Mouse (Mus musculus) spleen, embryonic (tissue): Measurements from ENCODE around the gene Capn15.

Source experiments
- CTCF ChIA-PET: fragments of 350-600 bp; sonication (Branson Sonifier 250); formaldehyde crosslinking; loops from one replicate; lab custom pipeline; 2022; lab: Charles Lee

The Capn15 gene

DNA sequence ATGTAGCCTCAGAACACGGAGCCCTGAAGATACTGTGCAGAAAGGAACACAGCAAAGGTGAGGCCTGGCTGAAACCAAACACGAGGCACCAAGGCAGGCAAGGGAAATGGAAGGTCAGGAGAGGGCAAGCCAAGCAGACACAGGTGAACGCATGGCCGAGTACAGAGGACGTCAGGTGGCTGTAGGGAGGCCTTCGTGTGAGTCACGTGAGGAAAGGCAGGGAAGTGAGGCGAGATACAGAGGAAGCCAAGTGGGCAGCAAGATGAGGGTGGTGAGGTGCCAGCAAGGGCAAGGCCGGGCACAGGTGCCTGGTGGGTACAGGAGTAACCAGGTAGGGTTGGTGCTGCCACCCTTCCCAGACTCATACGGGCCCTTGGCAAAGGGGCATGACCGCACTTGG lies 12.8 kb upstream of the Capn15 start:
- CTCF ChIA-PET = no interaction called here

DNA sequence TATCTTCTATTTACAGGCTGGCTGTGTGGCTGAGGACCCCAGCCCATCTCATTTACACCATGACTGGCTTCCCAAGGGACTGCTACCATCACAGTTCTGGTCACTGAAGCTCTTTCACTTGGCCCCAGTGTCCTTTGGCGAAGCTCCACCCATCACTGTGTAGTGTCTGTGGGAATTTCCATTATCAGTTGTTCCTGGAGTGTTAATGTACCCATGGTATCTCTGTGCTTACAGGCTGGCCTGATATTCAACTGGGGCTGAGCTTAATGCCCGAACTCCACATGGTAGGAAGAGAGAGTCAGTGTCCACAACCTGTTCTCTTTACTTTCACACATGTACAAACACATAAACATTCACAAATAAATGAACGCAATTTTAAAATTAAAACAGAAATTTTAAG lies 7.9 kb upstream of the Capn15 start:
- CTCF ChIA-PET = no interaction called here

DNA sequence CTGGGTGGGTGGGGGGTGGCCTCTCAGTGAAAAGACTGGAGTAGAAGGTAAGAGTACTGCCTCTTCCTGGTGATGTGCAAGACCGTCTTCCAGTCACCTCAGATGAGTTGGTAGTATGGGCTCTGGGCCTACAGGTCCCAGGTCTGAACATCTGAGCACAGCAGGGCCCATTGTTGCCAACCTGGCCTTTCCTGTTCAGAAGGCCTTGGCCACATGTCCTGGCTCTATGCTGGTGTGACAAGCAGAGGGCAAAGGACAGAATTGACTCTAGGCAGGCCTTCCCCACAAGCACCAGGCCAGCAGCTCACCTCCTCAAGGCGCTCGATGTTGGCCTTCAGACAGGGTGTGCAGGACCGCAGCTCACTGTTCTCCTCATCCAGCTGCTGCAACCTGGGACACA lies 6.7 kb upstream of the Capn15 start:
- CTCF ChIA-PET = no interaction called here

DNA sequence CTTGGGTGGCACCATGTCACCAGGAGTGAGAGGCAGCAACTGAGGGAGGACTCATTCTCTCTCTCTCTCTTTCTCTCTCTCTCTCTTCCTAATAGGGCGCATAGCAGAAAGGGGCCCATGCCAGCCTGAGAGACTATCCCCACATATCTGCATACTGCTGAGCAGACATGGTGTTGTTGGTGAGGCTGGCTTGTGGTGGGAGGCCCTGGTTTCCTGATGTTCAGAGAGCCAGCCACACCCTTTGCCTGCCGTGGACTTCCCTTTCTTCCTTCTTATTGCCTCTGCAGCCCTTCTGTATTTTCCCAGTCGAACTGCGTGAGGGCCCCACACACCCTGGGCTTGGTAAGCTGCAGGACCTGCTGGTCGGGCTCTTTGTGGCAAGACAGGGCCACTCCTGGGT lies 4.7 kb upstream of the Capn15 start:
- CTCF ChIA-PET = no interaction called here

DNA sequence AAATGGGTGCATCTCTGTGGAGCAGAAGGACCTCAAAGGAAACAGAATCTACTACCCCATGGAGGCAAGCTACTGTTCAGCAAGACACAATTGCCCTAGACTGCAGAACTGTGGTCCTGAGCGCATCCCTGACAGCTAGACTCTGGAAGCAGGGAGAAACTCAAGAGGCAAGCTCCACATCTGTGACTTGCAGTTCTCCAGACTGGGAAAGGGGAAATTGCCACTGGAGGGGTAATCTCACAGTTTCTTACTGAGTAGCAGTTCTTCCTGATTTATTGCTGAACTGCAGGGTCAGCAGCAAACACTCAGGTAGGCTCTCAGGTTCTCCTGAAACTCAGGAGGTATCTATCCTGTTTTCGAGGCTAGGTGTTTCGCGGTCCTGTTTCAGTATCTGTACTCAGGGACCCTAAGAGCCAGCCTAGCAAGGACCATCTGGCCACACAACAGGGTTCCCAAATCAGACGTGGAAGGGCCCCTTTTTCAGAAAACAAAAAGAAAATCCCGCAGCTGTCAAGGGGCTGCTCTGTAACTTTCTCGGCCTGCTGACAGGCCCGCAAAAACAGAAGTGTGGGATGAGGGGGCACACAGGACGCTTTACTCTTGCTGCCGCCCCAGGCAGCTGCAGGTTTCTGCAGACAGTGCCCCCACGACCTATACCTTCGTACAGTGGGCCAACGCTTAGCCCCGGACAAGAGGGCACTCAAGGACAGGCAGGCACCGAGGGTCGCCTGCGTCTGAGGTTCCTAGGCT lies 865 bp downstream of the Capn15 start:
- CTCF ChIA-PET = interaction anchor here (1.1 kb wide), 1 partner anchor 113 kb away, joined by 3 read pairs; no protein-coding TSS in a partner anchor

DNA sequence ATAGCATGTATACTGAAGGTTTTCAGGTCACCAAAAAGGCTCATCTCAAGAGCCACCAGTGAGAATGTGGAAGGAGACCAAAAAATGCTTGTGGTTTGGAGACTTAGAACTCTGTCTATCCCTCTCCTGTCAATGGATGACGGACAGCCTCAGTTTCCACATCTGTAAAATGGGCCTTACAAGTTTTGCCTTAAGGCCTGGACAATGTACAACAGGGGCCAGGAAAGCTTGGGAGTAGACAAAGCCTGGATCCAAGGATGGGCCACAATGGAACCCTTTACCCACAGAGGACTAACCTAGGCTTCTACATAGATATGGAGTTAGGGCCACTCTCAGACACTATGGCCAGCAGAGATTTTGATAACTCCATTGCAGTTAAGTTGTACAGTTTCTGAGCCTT lies 1.5 kb downstream of the Capn15 start:
- CTCF ChIA-PET = no interaction called here

DNA sequence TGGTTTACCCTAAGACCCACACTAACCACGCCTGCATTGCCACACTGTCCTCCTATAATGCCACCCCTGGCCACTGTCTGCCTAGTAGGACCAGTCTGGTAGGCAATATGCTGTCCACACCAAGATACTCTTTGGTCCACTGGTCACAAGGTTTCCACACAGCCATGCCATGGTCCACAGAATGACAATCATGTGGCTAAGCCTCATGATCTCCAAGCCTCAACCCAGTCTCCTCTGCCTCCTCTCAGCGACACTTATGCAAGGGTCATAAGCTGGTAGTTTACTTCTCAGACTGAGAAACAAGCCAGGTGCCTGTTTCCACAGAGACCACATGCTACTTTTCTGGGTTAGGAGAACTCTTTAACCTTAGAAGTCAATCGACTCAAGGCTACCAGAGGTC lies 2.7 kb downstream of the Capn15 start:
- CTCF ChIA-PET = no interaction called here

DNA sequence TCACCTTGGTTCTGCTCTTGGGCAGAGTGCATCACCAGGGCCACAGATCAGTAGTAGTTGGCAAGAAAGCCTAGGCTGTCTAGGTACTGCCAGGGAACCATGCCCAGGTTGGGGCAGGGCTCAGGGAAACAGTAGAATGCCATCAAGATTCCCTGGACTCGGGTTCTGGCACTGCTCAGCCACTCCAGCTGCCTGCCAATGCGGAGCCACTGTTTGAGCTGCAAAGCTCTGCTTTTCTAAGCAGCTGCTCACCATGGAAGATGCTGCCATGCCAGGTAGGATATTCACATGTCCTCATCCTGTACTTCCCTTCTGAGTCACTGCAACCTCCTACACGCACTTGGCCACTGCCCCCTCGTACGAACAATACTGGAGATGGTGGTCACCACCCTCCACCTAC lies 4.7 kb downstream of the Capn15 start:
- CTCF ChIA-PET = interaction anchor here (0.7 kb wide), 2 partner anchors 1040 to 1648 kb away, joined by 3 read pairs; no protein-coding TSS in a partner anchor

DNA sequence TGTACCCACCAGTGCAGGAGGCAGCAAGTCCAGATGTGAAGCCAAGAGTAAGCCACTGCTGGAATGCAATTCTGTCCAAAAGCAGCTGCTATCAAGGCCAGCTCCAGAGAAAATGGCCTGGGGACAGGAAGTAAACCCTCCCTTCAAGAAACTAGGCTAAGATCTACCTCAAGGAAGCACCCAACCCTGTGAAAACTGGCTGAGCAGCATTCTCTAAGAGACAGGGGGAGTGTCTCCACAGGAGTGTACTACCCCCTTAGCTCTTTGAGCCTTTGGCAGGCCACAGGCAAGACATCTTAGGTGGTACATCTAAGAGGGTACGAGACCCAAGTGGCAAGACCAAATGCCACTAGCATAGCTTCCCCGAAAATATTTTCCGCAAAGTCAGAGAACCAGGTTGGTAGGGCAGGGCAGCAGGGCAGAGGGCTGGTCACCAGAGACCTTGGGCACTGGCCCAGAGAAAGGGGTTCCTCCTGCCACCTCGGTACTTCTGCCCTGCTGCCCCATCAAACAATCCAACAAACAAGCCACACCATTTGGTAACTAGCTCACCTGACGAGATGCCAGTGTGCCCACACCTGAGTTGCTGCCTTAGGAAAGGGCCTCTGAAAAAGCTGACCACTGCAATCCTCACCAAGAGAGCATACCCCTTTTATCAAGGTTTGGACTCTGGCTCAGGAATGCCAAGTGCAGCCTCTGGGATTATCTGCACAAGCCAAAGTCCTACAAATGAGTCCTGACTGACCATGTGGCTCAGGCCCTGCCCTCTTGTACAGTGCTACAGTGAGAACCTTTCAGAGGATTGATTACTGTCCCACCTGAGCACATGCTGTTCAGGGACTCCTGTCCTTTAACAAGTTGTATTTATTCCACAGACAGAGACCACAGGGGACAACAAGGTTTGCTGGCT lies 5.5 kb downstream of the Capn15 start:
- CTCF ChIA-PET = no interaction called here

DNA sequence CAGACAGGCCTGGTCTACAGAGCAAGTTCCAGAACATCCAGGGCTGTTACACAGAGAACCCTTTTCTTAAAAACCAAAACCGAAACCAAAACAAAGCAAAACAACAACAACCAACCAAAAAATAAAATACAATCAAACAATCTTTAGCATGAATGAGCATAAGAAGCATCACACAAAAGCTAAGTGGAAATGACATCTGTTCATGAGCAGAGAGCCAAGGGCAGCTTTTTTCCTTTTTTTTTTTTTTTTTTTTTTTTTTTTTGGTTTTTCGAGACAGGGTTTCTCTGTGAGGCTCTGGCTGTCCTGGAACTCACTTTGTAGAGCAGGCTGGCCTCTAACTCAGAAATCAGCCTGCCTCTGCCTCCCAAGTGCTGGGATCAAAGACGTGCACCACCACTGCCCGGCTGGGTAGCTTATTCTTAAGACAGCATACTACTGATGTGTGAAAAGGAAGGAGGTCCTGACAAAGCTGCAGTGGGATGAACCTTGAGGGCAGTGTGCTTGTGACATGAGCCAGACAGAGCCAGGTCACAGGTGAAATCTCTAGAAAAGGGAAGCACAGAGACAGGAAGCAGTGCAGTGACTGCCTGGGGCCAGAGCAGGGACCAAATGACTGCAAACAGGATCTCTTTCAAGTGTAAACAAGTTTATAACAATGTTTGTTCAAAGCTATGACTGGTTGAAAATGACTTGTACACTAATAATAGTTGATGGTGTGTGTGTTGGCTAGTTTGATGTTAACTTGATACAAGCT lies 14.5 kb downstream of the Capn15 start:
- CTCF ChIA-PET = interaction anchor here (0.6 kb wide), 2 partner anchors 70 to 502 kb away, joined by 3 read pairs; no protein-coding TSS in a partner anchor

DNA sequence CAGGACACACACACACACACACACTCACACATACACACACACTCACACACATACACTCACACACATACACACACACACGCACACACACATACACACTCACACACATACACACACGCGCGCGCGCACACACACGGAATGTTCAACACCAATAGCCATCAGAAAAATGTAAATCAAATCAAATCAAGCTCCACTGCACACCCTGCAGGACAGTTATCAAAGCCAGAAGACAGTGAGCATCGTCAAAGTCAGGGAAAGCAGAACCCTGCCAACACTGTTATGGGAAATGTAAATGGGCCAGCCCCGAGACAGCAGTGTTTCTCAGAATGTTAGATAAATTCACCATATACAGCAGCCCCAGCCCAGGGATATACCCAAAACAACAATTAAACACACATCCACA lies 15.1 kb downstream of the Capn15 start:
- CTCF ChIA-PET = interaction anchor here (0.6 kb wide), 1 partner anchor 69 kb away, joined by 3 read pairs; no protein-coding TSS in a partner anchor

DNA sequence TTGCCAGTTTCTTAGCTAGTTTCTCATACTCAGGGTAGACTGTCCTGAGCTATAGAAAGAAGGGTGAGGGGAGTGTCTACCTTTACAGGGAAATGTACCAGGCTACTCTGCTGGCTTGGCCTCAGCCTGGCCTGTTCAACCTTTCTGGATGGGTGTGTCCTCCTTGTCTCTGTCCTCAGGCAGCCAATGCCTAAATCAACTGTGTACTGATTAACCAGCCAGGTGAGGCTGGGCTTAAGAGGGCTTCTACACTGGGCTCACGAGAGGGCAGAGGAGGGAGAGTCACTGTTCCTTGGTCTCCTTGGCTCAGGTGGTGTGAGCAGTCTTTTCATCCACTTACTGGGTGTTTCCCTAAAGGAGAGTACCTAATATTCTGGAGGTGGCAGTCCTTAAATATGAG lies 17.4 kb downstream of the Capn15 start:
- CTCF ChIA-PET = no interaction called here

DNA sequence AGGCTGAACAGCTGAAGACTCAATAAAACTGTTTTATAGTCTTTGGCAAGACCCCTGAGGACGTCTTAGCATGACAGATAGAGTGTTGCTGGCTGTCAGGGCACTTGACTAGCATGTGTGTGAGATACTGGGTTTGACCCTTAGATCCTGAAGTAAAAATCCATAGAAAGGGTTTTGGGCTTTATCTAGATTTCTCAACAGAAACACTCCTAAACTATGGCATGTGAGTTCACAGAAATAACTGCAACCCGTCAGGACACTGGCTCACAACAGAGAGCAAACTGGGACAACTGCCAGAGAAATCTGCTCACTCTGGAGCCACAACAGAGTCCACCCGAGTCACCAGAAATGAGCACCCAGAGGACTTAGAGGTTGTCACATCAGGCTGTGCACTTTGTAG lies 17.9 kb downstream of the Capn15 start:
- CTCF ChIA-PET = no interaction called here

DNA sequence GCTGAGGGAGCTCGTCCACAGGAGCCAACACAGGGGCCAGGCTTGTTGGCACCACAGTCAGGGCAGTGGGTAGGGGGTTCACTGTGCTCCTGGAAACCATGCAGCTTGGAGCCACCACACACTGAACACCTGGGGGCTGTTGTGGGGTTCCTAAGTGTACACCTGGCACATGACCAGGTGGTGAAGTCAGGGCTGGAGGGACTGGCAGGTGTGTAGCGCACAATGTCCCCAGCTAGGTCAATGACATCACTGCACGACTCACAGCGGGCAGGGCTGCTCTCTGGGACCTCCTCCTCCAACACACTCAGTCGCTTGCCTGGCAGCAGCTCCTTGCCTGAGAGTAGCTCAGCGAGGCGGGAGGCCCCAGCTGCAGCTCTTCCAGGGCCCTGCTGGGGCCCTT lies 21.3 kb downstream of the Capn15 start:
- CTCF ChIA-PET = no interaction called here

DNA sequence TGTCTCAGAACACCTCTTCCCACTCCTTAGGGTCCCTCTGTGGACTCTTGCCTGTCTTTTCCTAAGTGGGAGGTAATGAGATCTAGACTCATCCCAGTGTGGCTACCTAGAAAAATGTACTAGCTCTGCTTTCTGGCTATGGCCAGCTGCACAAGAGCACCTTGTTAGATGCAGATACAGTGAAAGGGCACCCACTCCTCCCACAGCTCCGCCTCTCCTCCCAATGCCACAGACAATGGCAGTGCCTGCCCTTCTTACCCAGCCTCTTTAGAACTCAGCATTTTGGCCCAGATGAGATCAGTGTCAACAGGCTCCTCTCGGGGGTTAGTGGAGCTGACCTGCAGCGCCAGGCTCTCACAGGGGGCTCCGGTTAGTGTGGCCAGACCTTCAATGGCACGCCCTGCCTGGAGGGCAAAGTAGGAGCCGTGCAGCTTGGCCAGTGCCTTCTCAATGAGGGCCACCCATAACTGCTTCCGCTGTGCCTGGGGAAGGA lies 23.1 kb downstream of the Capn15 start:
- CTCF ChIA-PET = no interaction called here

DNA sequence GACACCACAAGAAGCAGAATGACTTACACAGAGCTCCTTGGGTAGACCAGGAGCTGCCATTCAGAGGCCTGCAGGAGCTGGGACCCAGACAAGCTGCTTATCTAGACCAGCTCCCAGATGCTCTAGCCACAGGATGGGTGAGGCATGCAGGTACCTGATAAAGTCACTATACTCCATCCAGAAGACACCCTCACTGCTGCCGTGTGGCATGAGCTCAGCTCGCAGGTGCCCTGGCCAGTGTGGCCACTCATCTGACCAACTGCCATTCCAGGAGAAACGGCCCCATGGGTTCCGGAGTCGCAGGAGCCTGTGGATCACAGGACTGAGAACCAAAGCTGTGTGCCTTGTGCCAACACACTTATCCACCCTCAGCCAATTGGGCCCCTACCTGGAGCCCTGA lies 24.0 kb downstream of the Capn15 start:
- CTCF ChIA-PET = no interaction called here

DNA sequence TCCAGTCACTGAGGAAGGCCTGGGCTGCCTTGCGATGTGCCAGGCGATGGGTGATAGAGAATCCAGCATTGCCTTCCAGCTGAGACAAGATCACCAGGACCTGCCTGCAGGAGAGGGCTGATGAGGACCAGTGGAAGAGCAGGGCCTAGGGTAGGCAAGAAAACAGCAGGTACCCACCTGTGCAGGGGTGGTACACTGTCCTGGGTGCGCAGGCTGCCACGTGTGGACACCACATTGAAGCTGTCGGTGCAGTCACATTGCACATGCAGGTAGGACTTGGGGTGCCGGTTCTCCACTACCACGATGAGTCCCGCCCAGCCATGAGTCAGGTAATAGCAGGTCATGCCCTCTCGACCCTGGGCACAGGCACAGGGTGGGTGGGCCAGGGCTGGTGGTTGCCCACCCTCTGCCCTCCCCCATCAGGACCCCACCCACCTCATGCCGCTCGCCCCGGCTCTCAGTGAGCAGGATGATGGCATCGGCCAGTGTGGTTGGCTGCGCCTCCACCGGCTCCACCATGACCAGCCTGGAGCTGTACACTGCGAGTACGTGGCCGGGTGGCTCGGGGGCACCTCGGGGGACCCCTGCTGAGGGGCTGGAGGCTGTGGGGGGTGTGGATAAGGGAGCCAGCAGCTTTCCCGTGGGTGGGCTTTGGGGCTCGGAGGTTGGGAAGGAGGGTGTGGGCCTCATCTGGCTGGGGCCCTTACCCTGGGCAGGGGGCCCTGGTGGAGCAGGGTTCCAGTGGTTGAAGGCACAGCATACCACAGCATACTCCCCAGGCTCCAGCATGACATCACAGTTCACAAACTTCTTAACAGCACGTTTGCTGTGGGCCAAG lies 25.7 kb downstream of the Capn15 start:
- CTCF ChIA-PET = no interaction called here

DNA sequence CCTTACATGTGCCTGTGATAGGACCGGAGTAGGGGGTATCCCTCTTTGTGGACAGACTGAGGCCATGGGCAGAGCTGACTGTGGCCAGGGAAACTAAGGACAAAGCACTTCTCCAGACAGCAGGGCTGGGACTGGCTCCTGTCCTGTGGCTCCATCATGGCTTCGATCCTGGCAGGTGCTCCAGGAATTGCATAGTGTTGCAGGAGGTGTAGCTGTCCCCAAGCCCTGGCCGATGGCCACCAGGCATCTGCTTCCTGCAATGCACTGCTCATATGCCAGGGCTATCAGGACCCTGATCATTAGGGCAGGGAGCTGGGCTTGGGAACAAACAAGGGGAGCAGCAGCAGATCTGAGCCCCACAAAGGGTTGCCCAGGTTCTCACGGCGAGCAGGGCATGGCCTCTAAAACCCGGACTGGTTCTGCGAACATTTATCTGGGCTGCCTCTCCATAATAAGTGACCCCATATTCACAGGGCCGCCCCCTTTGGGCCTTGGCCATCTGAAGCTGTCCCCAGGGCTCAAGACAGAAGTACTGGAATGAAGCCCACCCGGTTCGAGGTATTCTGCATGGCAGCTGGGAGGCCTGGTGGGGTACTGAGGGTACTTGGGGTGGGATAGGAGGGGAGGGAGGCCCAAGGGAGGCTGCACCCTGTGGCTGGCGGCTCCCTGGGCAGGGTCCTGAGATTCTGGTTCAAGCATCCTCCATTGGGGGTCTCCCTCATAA lies 26.7 kb downstream of the Capn15 start:
- CTCF ChIA-PET = no interaction called here

DNA sequence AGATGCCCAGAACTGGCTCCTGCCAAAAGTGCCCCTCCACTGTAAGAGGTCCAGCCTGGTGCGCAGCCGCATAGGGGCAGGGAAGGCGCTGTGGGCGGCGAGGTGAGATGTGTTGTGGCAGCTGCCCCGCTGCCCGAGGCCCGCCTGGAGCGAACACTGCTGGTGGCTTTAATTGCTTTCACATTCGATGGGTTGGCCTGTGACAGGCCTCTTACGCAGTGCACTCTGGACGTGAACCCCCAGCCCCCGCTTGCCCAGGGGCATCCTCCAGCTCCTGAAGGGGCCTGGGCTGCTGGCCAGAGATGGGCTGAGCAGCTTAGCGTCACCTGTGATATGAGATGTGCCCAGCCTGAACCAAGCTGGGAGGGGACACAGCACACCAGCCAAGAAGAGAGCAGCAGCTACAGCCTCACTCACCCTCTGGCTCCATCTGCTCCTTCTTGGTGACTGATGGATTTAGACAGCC lies 28.0 kb downstream of the Capn15 start:
- CTCF ChIA-PET = no interaction called here

DNA sequence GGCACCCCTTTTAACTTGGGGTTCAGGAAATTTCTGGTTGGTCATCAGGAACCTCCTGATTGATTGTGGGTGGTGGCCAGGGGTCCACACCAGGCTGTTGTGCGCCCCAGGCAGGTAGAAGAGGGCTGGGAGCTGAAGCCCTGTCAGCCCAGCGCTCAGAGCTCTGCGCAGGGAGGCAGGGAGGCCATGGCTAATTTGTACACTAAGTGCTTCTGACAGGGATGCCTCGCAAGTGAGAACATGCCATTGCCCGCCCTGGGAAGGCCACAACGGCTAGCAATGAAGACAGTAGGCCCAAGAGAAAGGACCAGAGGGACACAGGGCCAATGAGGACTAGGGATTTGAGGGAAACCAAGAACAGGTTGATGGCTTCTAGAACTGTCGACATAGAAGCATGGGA lies 29.0 kb downstream of the Capn15 start:
- CTCF ChIA-PET = no interaction called here
